Mouse (Mus musculus) heart, postnatal 36 days (tissue): ENCODE measurements at regions not wholly inside any gene's neighbourhood (a gene's known extent, or its start where the extent isn't known, plus 50 kb on each side); places are given as distances from the start of the nearest gene placed in this dataset.
A peak's percentile ranks its signal among the peaks of the same experiment; 100 is the strongest.
"Not testable (repeated sequence)": the region's sequence is repeated elsewhere in the genome, so short reads cannot be mapped to it uniquely, and the experiment has no call there.

ENCODE experiments used
- DNase-seq, 2 experiments: peaks; one replicate each; pipeline ENCODE4 v3.0.0; 2021 to 2022
- intact Hi-C: fragments of 180-260 bp; cut with DNase I; formaldehyde crosslinking; loops from one replicate; pipeline ENCODE4 v1.15.1; 2025

GRCm38 (mm10) chrX:33416321-33416720 lies 103.1 kb downstream of the Btbd35f12 start:
- intact Hi-C loops, result not testable (repeated sequence)
- peak; percentile 0 to 2 for DNase-seq
